Mouse (Mus musculus) myocyte (in vitro differentiated cells): ENCODE data around the gene Adgrl2. TPM values are rescaled to one million over a fixed set of nuclear protein-coding genes. Genes with fewer than 3 reads are reported as not detected.
A peak's percentile ranks its signal among the peaks of the same experiment; 100 is the strongest.

Source experiments
- H3K27me3 ChIP-seq: one replicate; pipeline ENCODE4 v1.6.1; 2011; ENCODE audit not compliant: control insufficient read depth, insufficient read depth, insufficient read length
- H3K36me3 ChIP-seq: one replicate; pipeline ENCODE4 v1.6.1; 2011; ENCODE audit not compliant: control insufficient read depth, insufficient read depth
- H3K4me2 ChIP-seq: one replicate; pipeline ENCODE4 v1.6.1; 2011; ENCODE audit warnings: low read depth, control low read depth
- H3K4me3 ChIP-seq: one replicate; pipeline ENCODE4 v1.5.1; 2011; ENCODE audit warnings: mild to moderate bottlenecking, control low read depth, moderate library complexity
- H3K79me2 ChIP-seq: one replicate; pipeline ENCODE4 v1.6.1; 2011; ENCODE audit not compliant: control insufficient read depth, insufficient read depth
- H3ac ChIP-seq: one replicate; pipeline ENCODE4 v1.6.1; 2011; ENCODE audit not compliant: control insufficient read depth, insufficient read length
- CEBPB ChIP-seq: IDR thresholded peaks from 2 replicates; pipeline ENCODE4 v1.6.1; 2011; ENCODE audit warnings: mild to moderate bottlenecking, moderate library complexity; ENCODE audit not compliant: poor library complexity, insufficient read depth, severe bottlenecking
- E2F4 ChIP-seq: IDR thresholded peaks from one replicate; pipeline ENCODE4 v1.6.1; 2011; ENCODE audit warnings: mild to moderate bottlenecking, control low read depth, moderate library complexity; ENCODE audit not compliant: insufficient read depth
- MAX ChIP-seq: IDR thresholded peaks from one replicate; pipeline ENCODE4 v1.6.1; 2011; ENCODE audit warnings: low read depth, mild to moderate bottlenecking, control low read depth
- MYOD1 ChIP-seq, 3 experiments: IDR thresholded peaks; one replicate each; pipeline ENCODE4 v1.6.1; 2011; ENCODE audit warnings: control low read depth in 2 of 3, low read depth in 2 of 3, mild to moderate bottlenecking in 2 of 3, moderate library complexity in 1 of 3; ENCODE audit not compliant: insufficient read length in 2 of 3, control insufficient read depth in 1 of 3
- MYOG ChIP-seq, 3 experiments: IDR thresholded peaks; one replicate each; pipeline ENCODE4 v1.6.1; 2011; ENCODE audit warnings: control low read depth in 2 of 3, low read depth in 2 of 3, mild to moderate bottlenecking in 2 of 3; ENCODE audit not compliant: insufficient read length in 2 of 3, control insufficient read depth in 1 of 3, insufficient read depth in 1 of 3
- POLR2A ChIP-seq: IDR thresholded peaks from one replicate; pipeline ENCODE4 v1.6.1; 2011; ENCODE audit warnings: low read depth, mild to moderate bottlenecking, control low read depth, moderate library complexity; ENCODE audit not compliant: insufficient read length
- POLR2AphosphoS2 ChIP-seq: IDR thresholded peaks from one replicate; pipeline ENCODE4 v1.6.1; 2011; ENCODE audit warnings: low read depth, control low read depth; ENCODE audit not compliant: insufficient read length
- REST ChIP-seq: IDR thresholded peaks from one replicate; pipeline ENCODE4 v1.6.1; 2011; ENCODE audit warnings: mild to moderate bottlenecking, control low read depth, moderate library complexity; ENCODE audit not compliant: insufficient read depth, insufficient read length
- SRF ChIP-seq: IDR thresholded peaks from one replicate; pipeline ENCODE4 v1.6.1; 2011; ENCODE audit warnings: low read depth; ENCODE audit not compliant: control insufficient read depth, insufficient read length
- TCF12 ChIP-seq: IDR thresholded peaks from one replicate; pipeline ENCODE4 v1.6.1; 2011; ENCODE audit warnings: mild to moderate bottlenecking, control low read depth; ENCODE audit not compliant: poor library complexity, insufficient read depth, severe bottlenecking
- TCF3 ChIP-seq: IDR thresholded peaks from one replicate; pipeline ENCODE4 v1.6.1; 2011; ENCODE audit warnings: low read depth, control low read depth; ENCODE audit not compliant: insufficient read length
- USF1 ChIP-seq: IDR thresholded peaks from one replicate; pipeline ENCODE4 v1.6.1; 2011; ENCODE audit warnings: low read depth, mild to moderate bottlenecking, control low read depth, moderate library complexity
- polyA plus RNA-seq: library from polyadenylated mRNA; unstranded; fragments of >200 nt; fragmentation: generic; extraction: Trizol; gene quantifications from one replicate; pipeline ENCODE4 v1.2.1, GENCODE M21; 2012; ENCODE audit warnings: missing spikeins

Adgrl2 gene
- polyA plus RNA-seq, 1 experiment, result 11.7 TPM

GRCm38 (mm10) chr3:148920881-148921280, 69.5 kb downstream of the Adgrl2 start:
- Histone ChIP-seq H3K79me2 (peaks cover 45% of the 10 kb centered on the region), H3K36me3 (no peaks in the 10 kb centered on the region), H3ac (no peak overlapping the region), H3K4me2 (no peak overlapping the region), H3K4me3 (no peak overlapping the region), H3K27me3 (no peaks in the 10 kb centered on the region)
- TF ChIP-seq REST (no peak), POLR2AphosphoS2 (no peak), USF1 (no peak), MYOG (IDR thresholded peaks at IDR 0.05; ENCODE audit: control insufficient read depth in 1 of 3, insufficient read depth in 1 of 3, insufficient read length in 2 of 3, low read depth in 2 of 3) (no peak), TCF3 (no peak), TCF12 (no peak), SRF (no peak), MAX (no peak)

GRCm38 (mm10) chr3:148918425-148918824, 71.9 kb downstream of the Adgrl2 start:
- Histone ChIP-seq H3K4me3 (no peak overlapping the region), H3K4me2 (peak overlapping the region; percentile 35), H3K79me2 (peaks cover 53% of the 10 kb centered on the region), H3ac (no peak overlapping the region), H3K27me3 (no peaks in the 10 kb centered on the region), H3K36me3 (no peaks in the 10 kb centered on the region)
- peak; percentile 86 for TF ChIP-seq CEBPB
- TF ChIP-seq SRF, result no peak
- no peak for TF ChIP-seq TCF3

- Histone ChIP-seq H3K36me3 (no peaks in the 10 kb centered on the region), H3K4me2 (peak overlapping the region; percentile 35), H3K4me3 (no peak overlapping the region), H3ac (no peak overlapping the region), H3K27me3 (no peaks in the 10 kb centered on the region), H3K79me2 (peaks cover 53% of the 10 kb centered on the region)
- TF ChIP-seq USF1 (no peak), TCF3 (no peak), CEBPB (no peak), POLR2AphosphoS2 (no peak), TCF12 (no peak), MYOD1 (IDR thresholded peaks at IDR 0.05; ENCODE audit: control insufficient read depth in 1 of 3, insufficient read length in 2 of 3, low read depth in 2 of 3) (no peak), MAX (no peak)
Observed at GRCm38 (mm10) chr3:148917837-148918236, 72.5 kb downstream of the Adgrl2 start.

GRCm38 (mm10) chr3:148916226-148916625, 74.1 kb downstream of the Adgrl2 start:
- Histone ChIP-seq H3K79me2 (peaks cover 42% of the 10 kb centered on the region), H3K36me3 (no peaks in the 10 kb centered on the region), H3K27me3 (no peaks in the 10 kb centered on the region), H3K4me2 (no peak overlapping the region), H3K4me3 (no peak overlapping the region), H3ac (no peak overlapping the region)
- TF ChIP-seq TCF3 (no peak), USF1 (no peak), MAX (no peak), REST (no peak), POLR2AphosphoS2 (no peak)

GRCm38 (mm10) chr3:148912944-148913684, 77.2 kb downstream of the Adgrl2 start:
- Histone ChIP-seq H3K79me2 (peaks cover 36% of the 10 kb centered on the region), H3K4me3 (no peak overlapping the region), H3K4me2 (no peak overlapping the region), H3K27me3 (no peaks in the 10 kb centered on the region), H3ac (no peak overlapping the region), H3K36me3 (no peaks in the 10 kb centered on the region)
- TF ChIP-seq MAX (no peak), USF1 (no peak), MYOG (IDR thresholded peaks at IDR 0.05; ENCODE audit: control insufficient read depth in 1 of 3, insufficient read depth in 1 of 3, insufficient read length in 2 of 3, low read depth in 2 of 3) (no peak), POLR2AphosphoS2 (no peak), TCF12 (no peak), MYOD1 (IDR thresholded peaks at IDR 0.05; ENCODE audit: control insufficient read depth in 1 of 3, insufficient read length in 2 of 3, low read depth in 2 of 3) (no peak), SRF (no peak), TCF3 (no peak), CEBPB (no peak), POLR2A (no peak), E2F4 (no peak), REST (no peak)
